Mouse (Mus musculus): Measurements from ENCODE around the gene Vcl. TPM values are rescaled to one million over a fixed set of nuclear protein-coding genes. Genes with fewer than 3 reads are reported as not detected.

Gene Vcl
- polyA plus RNA-seq, 1 experiment from 2014 or later = 19.7 TPM

DNA sequence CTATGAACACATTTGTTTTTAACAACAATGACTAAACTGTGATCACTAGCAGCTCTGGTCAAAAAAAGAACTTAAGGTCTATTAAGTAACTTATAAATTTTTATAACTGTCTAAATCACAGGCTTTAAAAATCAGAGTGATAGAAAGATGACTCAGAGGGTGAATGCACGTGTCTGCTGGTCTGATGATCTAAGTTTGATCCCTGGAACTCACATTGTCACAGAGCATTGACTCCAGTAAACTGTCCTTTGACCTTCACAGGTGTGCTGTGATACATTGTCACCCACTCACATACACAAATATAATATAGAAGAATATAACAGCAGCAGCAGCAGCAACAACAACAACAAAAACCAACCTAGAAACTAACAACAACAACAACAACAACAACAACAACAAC, 62.3 kb downstream of the Vcl start:
- Histone ChIP-seq H3K4me2 (replicated peaks) (no peak overlapping the region), H3K4me1 (replicated peaks; ENCODE audit: control insufficient read depth, insufficient read depth, low read length) (no peaks in the 10 kb centered on the region), H3K9ac (no peak overlapping the region), H3K36me3 (replicated peaks; ENCODE audit: control insufficient read depth, insufficient read depth) (peaks cover 9% of the 10 kb centered on the region; the same call in 1 of the 2 replicates), H3K9me3 (ENCODE audit: control insufficient read depth, low read length) (no peaks in the 10 kb centered on the region), H3K27ac (no peak overlapping the region), H3K27me3 (ENCODE audit: control insufficient read depth, insufficient read depth, low read length) (no peaks in the 10 kb centered on the region), H3K4me3 (replicated peaks; ENCODE audit: low read length) (no peak overlapping the region)
- no peak for DNase-seq (ENCODE audit: low spot score)
- 95% methylated on average over 1 of the region's 1 CpGs for WGBS
- no peak for ATAC-seq (ENCODE audit: low FRiP score)

DNA sequence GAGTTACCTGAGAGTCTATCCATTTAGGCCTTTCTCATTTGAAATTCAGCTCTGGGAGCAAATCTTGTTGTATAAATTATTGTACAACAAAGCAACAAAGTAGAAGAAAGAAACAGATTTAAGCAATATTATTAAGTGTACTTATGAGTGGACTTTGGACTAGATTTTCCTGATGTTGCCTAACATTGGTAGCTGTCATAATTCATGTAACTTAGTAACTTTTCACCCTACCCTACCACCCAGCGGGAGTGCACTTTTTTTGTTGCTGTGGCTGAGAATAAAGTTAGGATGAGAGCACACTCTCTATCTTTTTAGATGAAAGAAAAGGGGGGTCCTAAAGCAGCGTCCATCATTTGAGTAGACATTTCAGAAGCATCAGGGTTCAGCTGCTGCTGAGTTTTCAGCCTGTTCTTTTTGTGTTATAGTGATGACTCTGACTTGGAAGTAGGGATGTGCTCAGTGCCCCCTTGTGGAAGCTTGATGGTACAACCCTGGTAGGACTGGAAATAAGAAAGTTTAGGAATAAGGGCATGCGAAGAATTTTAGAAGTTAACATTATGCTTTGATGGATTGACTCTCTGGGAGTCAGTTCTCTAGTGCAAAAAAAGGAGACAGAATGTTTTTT, 64.0 kb downstream of the Vcl start:
- H3K9me3 ChIP-seq (ENCODE audit: control insufficient read depth, low read length) = no peaks in the 10 kb centered on the region
- H3K4me3 ChIP-seq (replicated peaks; ENCODE audit: low read length) = no peak overlapping the region
- WGBS = 51% methylated on average over 3 of the region's 3 CpGs
- no peaks in the 10 kb centered on the region; the same call in 1 of the 2 replicates for H3K4me1 ChIP-seq (replicated peaks; ENCODE audit: control insufficient read depth, insufficient read depth, low read length)
- no peak overlapping the region for H3K27ac ChIP-seq
- H3K9ac ChIP-seq = no peak overlapping the region
- no peaks in the 10 kb centered on the region for H3K27me3 ChIP-seq (ENCODE audit: control insufficient read depth, insufficient read depth, low read length)
- DNase-seq (ENCODE audit: low spot score) (peak; percentile 74), ATAC-seq (ENCODE audit: low FRiP score) (no peak)
- H3K4me2 ChIP-seq (replicated peaks) = no peak overlapping the region
- peaks cover 4% of the 10 kb centered on the region; the same call in 1 of the 2 replicates for H3K36me3 ChIP-seq (replicated peaks; ENCODE audit: control insufficient read depth, insufficient read depth)

DNA sequence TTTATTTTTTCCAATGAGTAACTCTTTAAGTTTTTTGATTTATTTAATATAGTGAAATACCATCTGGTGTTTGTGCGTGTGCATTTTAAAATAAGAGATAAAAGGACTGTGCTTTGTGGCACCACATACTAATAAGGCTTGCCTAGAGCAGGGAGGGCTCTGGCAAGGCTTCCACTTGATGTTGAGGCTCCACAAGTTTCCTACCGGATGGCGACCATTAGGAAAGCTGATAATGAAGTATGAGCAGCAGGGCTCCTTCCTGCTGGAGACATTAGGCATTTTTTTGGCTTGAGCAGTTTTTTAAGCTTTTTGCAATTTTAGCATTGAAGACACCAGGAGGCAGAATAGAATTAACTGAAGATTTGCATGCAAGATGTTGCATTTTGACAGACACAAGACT, 65.3 kb downstream of the Vcl start:
- ATAC-seq (ENCODE audit: low FRiP score) (no peak), DNase-seq (ENCODE audit: low spot score) (no peak)

DNA sequence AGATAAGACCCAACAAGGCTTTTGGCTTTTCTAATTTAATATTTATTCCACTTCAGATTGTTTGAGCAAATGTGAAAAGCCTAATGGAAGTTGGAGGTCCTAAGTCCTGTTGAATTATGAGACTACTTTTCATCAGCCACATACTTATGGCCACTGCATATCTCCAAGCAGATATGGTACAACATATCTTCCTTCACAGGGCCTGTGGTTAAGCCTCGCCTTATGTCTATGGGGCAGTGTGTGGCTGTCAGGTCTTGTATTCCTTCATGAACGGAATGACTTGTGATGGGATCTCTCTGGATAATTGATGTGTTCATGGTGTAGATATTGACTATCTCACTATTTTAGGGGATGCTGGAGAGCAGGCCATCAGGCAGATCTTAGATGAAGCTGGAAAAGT, 66.3 kb downstream of the Vcl start:
- Histone ChIP-seq H3K4me2 (replicated peaks) (no peak overlapping the region), H3K9me3 (ENCODE audit: control insufficient read depth, low read length) (no peaks in the 10 kb centered on the region), H3K36me3 (replicated peaks; ENCODE audit: control insufficient read depth, insufficient read depth) (peaks cover 4% of the 10 kb centered on the region; the same call in 1 of the 2 replicates), H3K4me3 (replicated peaks; ENCODE audit: low read length) (no peak overlapping the region), H3K27ac (no peak overlapping the region), H3K27me3 (ENCODE audit: control insufficient read depth, insufficient read depth, low read length) (no peaks in the 10 kb centered on the region), H3K4me1 (replicated peaks; ENCODE audit: control insufficient read depth, insufficient read depth, low read length) (no peaks in the 10 kb centered on the region; the same call in 1 of the 2 replicates), H3K9ac (no peak overlapping the region)
- DNase-seq (ENCODE audit: low spot score) (no peak), ATAC-seq (ENCODE audit: low FRiP score) (no peak)
- WGBS = 93% methylated on average over 2 of the region's 2 CpGs

More for the DNA sequence above, 65.3 kb downstream of the Vcl start:
- no peak overlapping the region for H3K4me3 ChIP-seq (replicated peaks; ENCODE audit: low read length)
- no peak overlapping the region for H3K27ac ChIP-seq
- H3K4me1 ChIP-seq (replicated peaks; ENCODE audit: control insufficient read depth, insufficient read depth, low read length) = no peaks in the 10 kb centered on the region; the same call in 1 of the 2 replicates
- H3K27me3 ChIP-seq (ENCODE audit: control insufficient read depth, insufficient read depth, low read length) = no peaks in the 10 kb centered on the region
- peaks cover 4% of the 10 kb centered on the region; the same call in 1 of the 2 replicates for H3K36me3 ChIP-seq (replicated peaks; ENCODE audit: control insufficient read depth, insufficient read depth)
- no peak overlapping the region for H3K4me2 ChIP-seq (replicated peaks)
- 77% methylated on average over 3 of the region's 3 CpGs for WGBS
- no peaks in the 10 kb centered on the region for H3K9me3 ChIP-seq (ENCODE audit: control insufficient read depth, low read length)
- H3K9ac ChIP-seq = no peak overlapping the region

DNA sequence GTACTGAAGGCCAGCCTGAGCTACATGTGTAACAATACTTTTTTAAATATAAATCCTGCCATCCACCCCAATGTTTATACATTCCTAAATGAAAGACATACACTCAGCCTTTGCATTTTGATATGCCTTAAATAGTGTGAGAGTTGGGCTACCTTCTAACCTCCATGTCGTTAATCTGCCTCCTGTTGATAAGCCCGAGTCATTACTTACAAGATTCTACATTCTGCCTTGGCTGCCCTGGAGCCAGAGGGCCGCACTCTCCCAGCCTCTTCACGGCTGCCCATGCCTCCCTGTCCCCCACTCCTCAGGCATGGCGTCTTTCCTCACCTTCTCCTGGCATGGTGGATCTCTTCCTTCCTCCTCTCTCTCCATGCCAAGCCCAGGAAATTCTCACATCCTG, 67.2 kb downstream of the Vcl start:
- 68% methylated on average over 5 of the region's 5 CpGs for WGBS
- H3K9ac ChIP-seq = no peak overlapping the region
- H3K9me3 ChIP-seq (ENCODE audit: control insufficient read depth, low read length) = no peaks in the 10 kb centered on the region
- ATAC-seq (ENCODE audit: low FRiP score) = no peak
- H3K4me1 ChIP-seq (replicated peaks; ENCODE audit: control insufficient read depth, insufficient read depth, low read length) = no peaks in the 10 kb centered on the region; the same call in 1 of the 2 replicates
- no peak overlapping the region for H3K4me3 ChIP-seq (replicated peaks; ENCODE audit: low read length)
- H3K27ac ChIP-seq = 0 out of 2 replicates have a peak overlapping the region, but pooled peaks have one; percentile 8
- peaks cover 9% of the 10 kb centered on the region; the same call in 1 of the 2 replicates for H3K36me3 ChIP-seq (replicated peaks; ENCODE audit: control insufficient read depth, insufficient read depth)
- no peak for DNase-seq (ENCODE audit: low spot score)
- H3K27me3 ChIP-seq (ENCODE audit: control insufficient read depth, insufficient read depth, low read length) = no peaks in the 10 kb centered on the region
- no peak overlapping the region for H3K4me2 ChIP-seq (replicated peaks)

DNA sequence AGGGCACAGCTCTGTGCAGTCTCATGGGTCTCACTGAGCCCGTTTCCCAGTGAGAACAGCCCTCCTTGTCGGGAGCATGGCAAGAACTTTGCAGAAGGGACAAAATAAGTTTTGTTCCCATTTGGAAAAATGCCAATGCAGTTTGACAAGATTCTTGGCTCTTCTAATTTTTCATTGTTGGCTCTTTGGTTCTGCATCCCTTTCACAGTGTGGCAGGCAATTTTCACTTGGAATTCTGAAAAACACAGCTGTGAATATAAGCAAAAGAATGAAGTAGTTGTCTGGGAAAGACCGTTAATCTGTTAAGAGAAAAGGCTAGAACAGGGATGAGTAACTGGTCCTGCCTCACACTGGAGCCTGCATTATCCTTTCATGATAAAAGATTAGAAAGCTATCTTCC, 68.3 kb downstream of the Vcl start:
- ATAC-seq (ENCODE audit: low FRiP score) = no peak; the same call in 1 of the 2 replicates
- Histone ChIP-seq H3K4me3 (replicated peaks; ENCODE audit: low read length) (no peak overlapping the region), H3K36me3 (replicated peaks; ENCODE audit: control insufficient read depth, insufficient read depth) (peaks cover 4% of the 10 kb centered on the region; the same call in 1 of the 2 replicates), H3K27me3 (ENCODE audit: control insufficient read depth, insufficient read depth, low read length) (no peaks in the 10 kb centered on the region), H3K4me2 (replicated peaks) (no peak overlapping the region), H3K4me1 (replicated peaks; ENCODE audit: control insufficient read depth, insufficient read depth, low read length) (no peaks in the 10 kb centered on the region; the same call in 1 of the 2 replicates), H3K27ac (no peak overlapping the region), H3K9me3 (ENCODE audit: control insufficient read depth, low read length) (no peaks in the 10 kb centered on the region), H3K9ac (no peak overlapping the region)
- WGBS = 40% methylated on average over 3 of the region's 3 CpGs
- peak; percentile 33 for DNase-seq (ENCODE audit: low spot score)

DNA sequence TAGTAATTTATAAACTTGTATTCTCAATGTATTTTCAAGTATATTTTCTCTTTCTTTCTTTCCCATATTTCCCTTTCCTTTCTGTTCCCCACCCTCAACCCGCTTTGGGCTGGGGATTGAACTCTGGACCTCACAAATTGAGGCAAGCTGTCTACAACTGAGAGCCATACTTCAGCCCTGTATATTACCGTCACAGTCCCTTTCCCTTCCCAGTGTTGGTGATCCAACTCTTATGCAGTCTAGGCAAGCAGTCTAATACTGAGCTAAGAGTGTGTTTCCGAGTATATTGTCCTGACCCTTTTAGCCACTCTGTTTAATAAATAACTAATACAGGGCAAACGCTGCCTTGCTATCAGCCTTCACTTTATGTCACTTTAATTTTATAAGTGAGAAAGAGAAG, 70.4 kb downstream of the Vcl start:
- Histone ChIP-seq H3K9me3 (ENCODE audit: control insufficient read depth, low read length) (no peaks in the 10 kb centered on the region), H3K27ac (no peak overlapping the region), H3K4me3 (replicated peaks; ENCODE audit: low read length) (no peak overlapping the region), H3K27me3 (ENCODE audit: control insufficient read depth, insufficient read depth, low read length) (no peaks in the 10 kb centered on the region), H3K4me2 (replicated peaks) (no peak overlapping the region), H3K4me1 (replicated peaks; ENCODE audit: control insufficient read depth, insufficient read depth, low read length) (no peaks in the 10 kb centered on the region; the same call in 1 of the 2 replicates), H3K36me3 (replicated peaks; ENCODE audit: control insufficient read depth, insufficient read depth) (peaks cover 9% of the 10 kb centered on the region; the same call in 1 of the 2 replicates), H3K9ac (no peak overlapping the region)
- DNase-seq (ENCODE audit: low spot score) (no peak), ATAC-seq (ENCODE audit: low FRiP score) (no peak)
- 87% methylated on average over 4 of the region's 4 CpGs for WGBS

DNA sequence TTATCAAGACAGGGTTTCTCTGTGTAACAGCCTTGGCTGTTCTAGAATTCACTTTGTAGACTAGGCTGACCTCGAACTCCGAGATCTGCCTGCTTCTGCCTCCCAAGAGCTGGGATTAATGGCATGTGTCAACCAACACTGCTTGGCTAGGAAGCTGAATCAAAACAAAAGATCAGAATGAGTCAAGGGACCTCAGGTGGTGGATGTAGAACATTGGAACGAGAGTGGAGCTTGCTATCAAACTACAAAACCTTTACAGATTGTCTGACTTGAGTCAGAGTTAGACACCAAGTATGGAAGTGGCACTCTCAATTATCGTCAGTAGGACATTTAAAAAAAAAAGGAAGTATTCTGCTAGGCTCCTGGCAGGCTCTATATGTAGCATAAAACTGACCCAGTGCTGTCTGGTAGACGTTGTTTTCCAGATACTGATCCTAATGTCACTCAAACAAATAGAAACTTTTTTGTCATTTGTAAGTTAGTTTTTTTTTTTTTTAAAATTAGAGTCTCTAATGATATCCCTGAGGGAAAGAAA, 84.7 kb downstream of the Vcl start:
- Histone ChIP-seq H3K27ac (no peak overlapping the region), H3K36me3 (replicated peaks; ENCODE audit: control insufficient read depth, insufficient read depth) (peaks cover 12% of the 10 kb centered on the region), H3K9ac (no peak overlapping the region), H3K27me3 (ENCODE audit: control insufficient read depth, insufficient read depth, low read length) (no peaks in the 10 kb centered on the region), H3K4me3 (replicated peaks; ENCODE audit: low read length) (no peak overlapping the region), H3K4me2 (replicated peaks) (no peak overlapping the region), H3K4me1 (replicated peaks; ENCODE audit: control insufficient read depth, insufficient read depth, low read length) (no peaks in the 10 kb centered on the region), H3K9me3 (ENCODE audit: control insufficient read depth, low read length) (no peaks in the 10 kb centered on the region)
- ATAC-seq (ENCODE audit: low FRiP score) (no peak), DNase-seq (ENCODE audit: low spot score) (no peak)
- 91% methylated on average over 5 of the region's 5 CpGs for WGBS

DNA sequence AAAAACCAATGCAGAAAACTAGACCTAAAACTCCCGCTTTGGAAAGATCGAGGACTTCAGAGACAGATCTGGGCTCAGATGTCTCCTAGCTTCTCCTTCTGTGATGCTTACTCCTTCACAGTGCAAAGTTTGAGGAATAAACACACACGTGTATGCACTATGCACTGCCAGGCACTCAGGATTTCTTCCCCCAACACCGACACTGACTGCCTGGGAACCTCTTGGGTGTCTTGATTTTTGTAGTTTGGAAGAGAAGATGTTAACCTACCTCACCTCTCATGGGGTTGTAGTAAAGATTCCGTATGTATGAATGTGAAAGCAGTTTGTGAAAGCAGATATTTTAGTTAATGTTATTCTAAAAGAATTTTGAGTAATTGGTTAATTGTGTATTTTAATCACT, 88.7 kb downstream of the Vcl start:
- H3K27ac ChIP-seq = no peak overlapping the region
- no peak overlapping the region for H3K4me3 ChIP-seq (replicated peaks; ENCODE audit: low read length)
- ATAC-seq (ENCODE audit: low FRiP score) (no peak), DNase-seq (ENCODE audit: low spot score) (no peak)
- no peak overlapping the region for H3K4me2 ChIP-seq (replicated peaks)
- WGBS = 94% methylated on average over 5 of the region's 5 CpGs
- H3K9ac ChIP-seq = no peak overlapping the region
- H3K4me1 ChIP-seq (replicated peaks; ENCODE audit: control insufficient read depth, insufficient read depth, low read length) = no peaks in the 10 kb centered on the region
- H3K27me3 ChIP-seq (ENCODE audit: control insufficient read depth, insufficient read depth, low read length) = no peaks in the 10 kb centered on the region
- H3K36me3 ChIP-seq (replicated peaks; ENCODE audit: control insufficient read depth, insufficient read depth) = peaks cover 30% of the 10 kb centered on the region
- no peaks in the 10 kb centered on the region for H3K9me3 ChIP-seq (ENCODE audit: control insufficient read depth, low read length)

Data from hindbrain, embryonic 14.5 days (tissue).